Comparison of ENCODE assay signal across 8 mouse cellular contexts in genomic region chr2:118700179-118701062, GRCm38 (mm10). TPM values are rescaled to one million over a fixed set of nuclear protein-coding genes. Genes with fewer than 3 reads are reported as not detected.
A peak's percentile ranks its signal among the peaks of the same experiment; 100 is the strongest.
DNase-seq lines count a peak whose midpoint lies in the region; ATAC-seq and TF ChIP-seq lines count a peak whose summit lies in the region.

No protein-coding gene starts in this region.

- H3K9ac ChIP-seq in intestine, postnatal 0 days (ENCODE audit: low read depth, low read length) = no peak overlapping the region
- no peak overlapping the region for H3K9ac ChIP-seq in midbrain, postnatal 0 days (replicated peaks; ENCODE audit: low read length, poor library complexity, severe bottlenecking)

- ATAC-seq in intestine, postnatal 0 days = peak; percentile 46; the same call in 1 of the 2 replicates
- ATAC-seq in midbrain, postnatal 0 days (ENCODE audit: low FRiP score) = no peak

- TF ChIP-seq CTCF in intestine, postnatal 0 days (IDR thresholded peaks at IDR 0.05; ENCODE audit: low read depth) = peak; percentile 94
- peak; percentile 89 for TF ChIP-seq CTCF in midbrain, postnatal 0 days (IDR thresholded peaks at IDR 0.05)

- H3K4me2 ChIP-seq in intestine, postnatal 0 days (replicated peaks; ENCODE audit: low read depth) = peak overlapping the region; percentile 54
- peak overlapping the region; percentile 33; the same call in 1 of the 2 replicates for H3K4me2 ChIP-seq in midbrain, postnatal 0 days (ENCODE audit: low read depth, low read length, poor library complexity, severe bottlenecking)

- no peaks in the 10 kb centered on the region for H3K36me3 ChIP-seq in intestine, postnatal 0 days (ENCODE audit: control insufficient read depth, insufficient read depth)
- peaks cover 11% of the 10 kb centered on the region for H3K36me3 ChIP-seq in midbrain, postnatal 0 days (ENCODE audit: insufficient read depth, low read length)

- H3K27me3 ChIP-seq in intestine, postnatal 0 days (replicated peaks; ENCODE audit: control insufficient read depth, insufficient read depth, low read length) = peaks cover 56% of the 10 kb centered on the region
- H3K27me3 ChIP-seq in midbrain, postnatal 0 days (ENCODE audit: insufficient read depth, low read length) = peaks cover 59% of the 10 kb centered on the region

- DNase-seq in 3T3-L1 (ENCODE audit: low read depth, low spot score) (peak; percentile 76), liver (peak; percentile 83)
- peak; percentile 68 for DNase-seq in adrenal gland, adult 8-10 months
- DNase-seq in embryo, embryonic 9.5 days (ENCODE audit: extremely low spot score) = peak; percentile 84
- peak; percentile 84 to 93 for DNase-seq in heart, adult 18-20 months
- DNase-seq in midbrain, postnatal 0 days (ENCODE audit: low spot score) = peak; percentile 66
- DNase-seq in spleen, postnatal 10 days (ENCODE audit: low spot score in 2 of 2) = peak; percentile 76 to 88

- peak overlapping the region; percentile 6 for H3K4me3 ChIP-seq in intestine, postnatal 0 days (ENCODE audit: low read depth, low read length)
- peak overlapping the region; percentile 8; the same call in 1 of the 2 replicates for H3K4me3 ChIP-seq in midbrain, postnatal 0 days (ENCODE audit: low read depth, low read length)

- H3K9me3 ChIP-seq in intestine, postnatal 0 days (ENCODE audit: control insufficient read depth) = no peaks in the 10 kb centered on the region
- H3K9me3 ChIP-seq in midbrain, postnatal 0 days (ENCODE audit: low read length) = no peaks in the 10 kb centered on the region

- H3K27ac ChIP-seq in intestine, postnatal 0 days (ENCODE audit: low read depth, low read length) = no peak overlapping the region; the same call in 1 of the 2 replicates
- no peak overlapping the region for H3K27ac ChIP-seq in midbrain, postnatal 0 days (ENCODE audit: low read depth, low read length)

- 0 out of 2 replicates have a peak, but pooled peaks cover 6% of the 10 kb centered on the region for H3K4me1 ChIP-seq in intestine, postnatal 0 days (replicated peaks; ENCODE audit: control insufficient read depth, insufficient read depth, low read length)
- peaks cover 12% of the 10 kb centered on the region; the same call in 1 of the 2 replicates for H3K4me1 ChIP-seq in midbrain, postnatal 0 days (ENCODE audit: insufficient read depth, low read length)

- 6% methylated on average over 32 of the region's 32 CpGs for WGBS in intestine, postnatal 0 days
- WGBS in midbrain, postnatal 0 days = 3% methylated on average over 32 of the region's 32 CpGs

RNA-seq across cellular contexts. Expression of gene Ankrd63, which starts 3.3 kb away (rescaled TPM):
- under 1 TPM; 0.11 to 0.84 (median 0.36) TPM for total RNA-seq in adrenal gland, adult 8-10 months (2022)
- 1 to 10 TPM; 1.1 to 1.3 TPM for total RNA-seq in heart, adult 18-20 months (2021)
- polyA plus RNA-seq in intestine, postnatal 0 days (2015; fragmentation: Nextera tagmentation; extraction: Ambion mirVana) = 0.63 and 0.65 TPM in 2 replicates
- 0.22 TPM in 1 of 2 replicates, not detected in the other for total RNA-seq in midbrain, postnatal 0 days (2014; rRNA removed)
- 0.04 TPM in 1 of 2 replicates, not detected in the other for polyA plus RNA-seq in midbrain, postnatal 0 days (2015; fragmentation: Nextera tagmentation; extraction: Ambion mirVana)

RNA-seq across cellular contexts. Expression of gene Plcb2, which starts 27.8 kb away (rescaled TPM):
- total RNA-seq in adrenal gland, adult 8-10 months (2022) = 1 to 10 TPM; 2.0 to 4.1 (median 3.0) TPM
- 1 to 10 TPM; 1.4 to 2.6 TPM for total RNA-seq in heart, adult 18-20 months (2021)
- polyA plus RNA-seq in intestine, postnatal 0 days (2015; fragmentation: Nextera tagmentation; extraction: Ambion mirVana) = 0.59 and 0.76 TPM in 2 replicates
- total RNA-seq in midbrain, postnatal 0 days (2014; rRNA removed) = 0.52 and 2.4 TPM in 2 replicates
- polyA plus RNA-seq in midbrain, postnatal 0 days (2015; fragmentation: Nextera tagmentation; extraction: Ambion mirVana) = 0.53 and 0.63 TPM in 2 replicates

RNA-seq across cellular contexts. Expression of gene Pak6, which starts 37.3 kb away (rescaled TPM):
- total RNA-seq in adrenal gland, adult 8-10 months (2022) = 10 to 100 TPM; 27.0 to 35.6 (median 28.7) TPM
- 1 to 10 TPM; 9.0 to 9.3 TPM for total RNA-seq in heart, adult 18-20 months (2021)
- polyA plus RNA-seq in intestine, postnatal 0 days (2015; fragmentation: Nextera tagmentation; extraction: Ambion mirVana) = 0.90 and 1.4 TPM in 2 replicates
- 107 and 120 TPM in 2 replicates for total RNA-seq in midbrain, postnatal 0 days (2014; rRNA removed)
- polyA plus RNA-seq in midbrain, postnatal 0 days (2015; fragmentation: Nextera tagmentation; extraction: Ambion mirVana) = 65.5 and 66.1 TPM in 2 replicates

RNA-seq across cellular contexts. Expression of gene Inafm2, which starts 45.1 kb away (rescaled TPM):
- 10 to 100 TPM; 36.3 to 48.6 (median 39.9) TPM for total RNA-seq in adrenal gland, adult 8-10 months (2022)
- 10 to 100 TPM; 31.3 to 35.1 TPM for total RNA-seq in heart, adult 18-20 months (2021)
- 24.7 and 26.2 TPM in 2 replicates for polyA plus RNA-seq in intestine, postnatal 0 days (2015; fragmentation: Nextera tagmentation; extraction: Ambion mirVana)
- 13.5 and 17.4 TPM in 2 replicates for total RNA-seq in midbrain, postnatal 0 days (2014; rRNA removed)
- polyA plus RNA-seq in midbrain, postnatal 0 days (2015; fragmentation: Nextera tagmentation; extraction: Ambion mirVana) = 12.6 and 13.3 TPM in 2 replicates
